Mouse (Mus musculus): ENCODE measurements at regions not wholly inside any gene's neighbourhood (a gene's known extent, or its start where the extent isn't known, plus 50 kb on each side); places are given as distances from the start of the nearest gene placed in this dataset.

DNA sequence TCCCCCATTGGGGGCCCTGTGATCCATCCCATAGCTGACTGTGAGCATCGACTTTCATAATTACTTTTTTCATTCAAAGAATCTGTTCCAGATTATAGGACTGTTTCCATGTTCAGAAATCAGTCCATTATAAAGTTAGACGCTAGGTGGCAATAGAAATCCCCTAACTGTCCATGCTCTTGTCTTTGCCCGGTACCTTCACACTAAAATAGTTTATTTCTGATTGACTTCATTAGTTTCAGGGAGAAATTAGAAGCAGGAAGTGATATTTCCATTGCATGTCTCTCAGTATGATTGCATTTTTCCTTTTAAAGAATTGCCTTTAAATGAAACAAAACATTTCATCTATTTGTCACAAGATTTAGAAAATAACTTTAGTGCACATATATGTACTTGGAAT lies 131.7 kb downstream of the Fbxo8 start:
- Histone ChIP-seq H3K27ac (ENCODE audit: low read length) (no peak overlapping the region), H3K4me2 (ENCODE audit: low read length) (no peak overlapping the region), H3K4me3 (ENCODE audit: low read depth, low read length) (no peak overlapping the region), H3K27me3 (ENCODE audit: control insufficient read depth, insufficient read depth, low read depth, low read length) (no peaks in the 10 kb centered on the region), H3K36me3 (ENCODE audit: control insufficient read depth, insufficient read depth, low read length) (no peaks in the 10 kb centered on the region), H3K9ac (ENCODE audit: low read depth, low read length) (no peak overlapping the region), H3K4me1 (ENCODE audit: control insufficient read depth, insufficient read depth, low read length) (no peaks in the 10 kb centered on the region), H3K9me3 (replicated peaks; ENCODE audit: control insufficient read depth, low read length, poor library complexity, severe bottlenecking) (no peaks in the 10 kb centered on the region)
- WGBS = 19% methylated on average over 3 of the region's 3 CpGs
- no peak for ATAC-seq

DNA sequence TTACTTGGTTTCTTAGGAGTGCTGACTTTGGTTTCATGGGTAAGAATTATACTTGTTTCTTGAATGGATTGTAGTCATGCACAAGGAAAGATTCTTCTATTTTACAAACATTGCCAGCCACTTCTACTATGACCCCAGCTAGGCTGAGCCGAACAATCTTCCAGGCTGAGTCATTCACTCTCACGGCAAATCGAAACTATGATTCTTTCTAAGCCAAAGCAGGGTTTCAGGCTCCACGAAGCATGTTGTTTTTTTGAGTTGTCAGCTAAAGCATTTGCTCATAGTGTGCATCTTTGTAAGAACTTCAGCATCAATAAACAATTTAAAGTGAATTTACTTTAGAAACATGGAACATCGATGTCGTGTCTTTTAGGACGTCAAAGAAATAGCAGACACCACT lies 133.5 kb downstream of the Fbxo8 start:
- no peaks in the 10 kb centered on the region for H3K27me3 ChIP-seq (ENCODE audit: control insufficient read depth, insufficient read depth, low read depth, low read length)
- H3K4me1 ChIP-seq (ENCODE audit: control insufficient read depth, insufficient read depth, low read length) = no peaks in the 10 kb centered on the region
- no peak overlapping the region for H3K4me3 ChIP-seq (ENCODE audit: low read depth, low read length)
- ATAC-seq = no peak
- H3K9me3 ChIP-seq (replicated peaks; ENCODE audit: control insufficient read depth, low read length, poor library complexity, severe bottlenecking) = no peaks in the 10 kb centered on the region
- H3K4me2 ChIP-seq (ENCODE audit: low read length) = no peak overlapping the region
- no peak overlapping the region for H3K9ac ChIP-seq (ENCODE audit: low read depth, low read length)
- WGBS = 90% methylated on average over 7 of the region's 7 CpGs
- H3K36me3 ChIP-seq (ENCODE audit: control insufficient read depth, insufficient read depth, low read length) = no peaks in the 10 kb centered on the region
- no peak overlapping the region for H3K27ac ChIP-seq (ENCODE audit: low read length)

DNA sequence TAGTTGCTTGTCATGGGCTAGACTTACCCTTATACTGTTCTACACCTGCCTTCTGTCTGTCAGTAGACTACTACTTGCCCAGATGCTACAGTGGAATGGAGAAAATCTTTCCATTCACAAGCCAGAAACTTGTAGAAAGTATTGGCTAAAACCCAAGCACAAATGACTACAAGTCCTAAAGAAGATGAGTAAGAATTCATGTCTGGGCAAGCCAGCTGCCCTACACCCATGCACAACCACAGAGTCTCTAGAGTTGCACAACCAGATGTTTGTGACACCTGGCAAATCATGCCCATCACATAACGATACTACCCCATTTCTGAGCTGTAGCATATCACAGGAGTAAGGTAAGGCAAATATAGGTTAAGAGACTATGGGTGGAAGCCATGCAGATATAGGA lies 144.5 kb downstream of the Fbxo8 start:
- no peak overlapping the region for H3K27ac ChIP-seq (ENCODE audit: low read length)
- no peak overlapping the region for H3K4me2 ChIP-seq (ENCODE audit: low read length)
- no peak for ATAC-seq
- H3K36me3 ChIP-seq (ENCODE audit: control insufficient read depth, insufficient read depth, low read length) = no peaks in the 10 kb centered on the region
- WGBS = 88% methylated on average over 1 of the region's 1 CpGs
- no peaks in the 10 kb centered on the region for H3K27me3 ChIP-seq (ENCODE audit: control insufficient read depth, insufficient read depth, low read depth, low read length)
- no peaks in the 10 kb centered on the region for H3K4me1 ChIP-seq (ENCODE audit: control insufficient read depth, insufficient read depth, low read length)
- no peaks in the 10 kb centered on the region for H3K9me3 ChIP-seq (replicated peaks; ENCODE audit: control insufficient read depth, low read length, poor library complexity, severe bottlenecking)
- H3K9ac ChIP-seq (ENCODE audit: low read depth, low read length) = no peak overlapping the region
- H3K4me3 ChIP-seq (ENCODE audit: low read depth, low read length) = no peak overlapping the region

DNA sequence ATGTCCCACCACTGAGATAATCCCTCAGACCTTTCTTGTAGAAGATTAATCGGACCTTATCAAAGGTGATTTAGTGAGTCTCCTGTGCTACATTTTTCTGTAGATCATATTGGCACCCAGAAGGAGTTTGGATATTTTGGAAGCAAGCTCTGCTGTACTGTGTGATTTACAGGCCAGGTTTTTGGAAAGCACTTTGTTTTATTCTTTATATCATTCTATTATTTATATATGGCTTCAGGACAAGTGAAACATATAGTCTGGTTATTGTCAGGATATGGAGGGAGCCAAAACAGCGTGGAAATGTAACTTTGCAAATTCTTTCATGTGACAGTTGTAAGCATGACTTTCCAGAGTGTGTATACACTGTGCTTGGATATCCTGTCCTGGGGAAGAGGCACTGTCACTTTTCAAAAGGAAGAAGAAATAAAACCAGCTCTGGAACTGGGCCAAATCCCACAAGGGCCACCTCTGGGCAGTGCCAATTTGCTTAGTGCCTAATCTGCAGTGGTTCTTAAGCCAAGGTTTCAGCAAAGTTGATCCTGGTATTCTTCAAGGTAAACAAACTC lies 149.8 kb downstream of the Fbxo8 start:
- no peak overlapping the region for H3K27ac ChIP-seq (ENCODE audit: low read length)
- no peak overlapping the region for H3K9ac ChIP-seq (ENCODE audit: low read depth, low read length)
- no peak overlapping the region for H3K4me3 ChIP-seq (ENCODE audit: low read depth, low read length)
- no peak for ATAC-seq
- no peaks in the 10 kb centered on the region for H3K27me3 ChIP-seq (ENCODE audit: control insufficient read depth, insufficient read depth, low read depth, low read length)
- H3K36me3 ChIP-seq (ENCODE audit: control insufficient read depth, insufficient read depth, low read length) = no peaks in the 10 kb centered on the region
- no peak overlapping the region for H3K4me2 ChIP-seq (ENCODE audit: low read length)
- H3K4me1 ChIP-seq (ENCODE audit: control insufficient read depth, insufficient read depth, low read length) = no peaks in the 10 kb centered on the region
- WGBS = 88% methylated on average over 2 of the region's 2 CpGs
- H3K9me3 ChIP-seq (replicated peaks; ENCODE audit: control insufficient read depth, low read length, poor library complexity, severe bottlenecking) = no peaks in the 10 kb centered on the region

DNA sequence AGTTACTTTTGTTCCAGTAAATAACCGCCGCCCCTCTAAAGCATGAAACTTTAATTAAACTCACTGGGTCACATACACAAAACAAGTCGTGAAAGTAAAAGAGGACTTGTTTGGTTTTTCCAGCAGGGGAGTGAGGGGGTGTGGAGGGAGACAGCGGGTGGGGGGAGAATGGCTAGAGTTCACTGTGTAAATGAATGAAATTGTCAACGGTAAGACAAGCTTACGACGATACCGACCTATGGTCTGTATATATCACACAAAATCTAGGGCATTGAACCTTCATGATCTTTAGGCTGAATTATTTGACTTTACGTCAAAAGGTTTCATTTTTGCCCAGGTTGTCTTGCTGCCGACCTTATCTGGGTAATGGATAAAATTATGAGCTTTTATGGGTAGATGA lies 155.5 kb downstream of the Fbxo8 start:
- Histone ChIP-seq H3K4me3 (ENCODE audit: low read depth, low read length) (peak overlapping the region; percentile 14; the same call in 1 of the 2 replicates), H3K4me2 (ENCODE audit: low read length) (peak overlapping the region; percentile 55), H3K27ac (ENCODE audit: low read length) (no peak overlapping the region), H3K9ac (ENCODE audit: low read depth, low read length) (no peak overlapping the region), H3K27me3 (ENCODE audit: control insufficient read depth, insufficient read depth, low read depth, low read length) (no peaks in the 10 kb centered on the region), H3K4me1 (ENCODE audit: control insufficient read depth, insufficient read depth, low read length) (peaks cover 9% of the 10 kb centered on the region), H3K36me3 (ENCODE audit: control insufficient read depth, insufficient read depth, low read length) (no peaks in the 10 kb centered on the region), H3K9me3 (replicated peaks; ENCODE audit: control insufficient read depth, low read length, poor library complexity, severe bottlenecking) (no peaks in the 10 kb centered on the region)
- peak; percentile 30; the same call in 1 of the 2 replicates for ATAC-seq
- 14% methylated on average over 10 of the region's 10 CpGs for WGBS

DNA sequence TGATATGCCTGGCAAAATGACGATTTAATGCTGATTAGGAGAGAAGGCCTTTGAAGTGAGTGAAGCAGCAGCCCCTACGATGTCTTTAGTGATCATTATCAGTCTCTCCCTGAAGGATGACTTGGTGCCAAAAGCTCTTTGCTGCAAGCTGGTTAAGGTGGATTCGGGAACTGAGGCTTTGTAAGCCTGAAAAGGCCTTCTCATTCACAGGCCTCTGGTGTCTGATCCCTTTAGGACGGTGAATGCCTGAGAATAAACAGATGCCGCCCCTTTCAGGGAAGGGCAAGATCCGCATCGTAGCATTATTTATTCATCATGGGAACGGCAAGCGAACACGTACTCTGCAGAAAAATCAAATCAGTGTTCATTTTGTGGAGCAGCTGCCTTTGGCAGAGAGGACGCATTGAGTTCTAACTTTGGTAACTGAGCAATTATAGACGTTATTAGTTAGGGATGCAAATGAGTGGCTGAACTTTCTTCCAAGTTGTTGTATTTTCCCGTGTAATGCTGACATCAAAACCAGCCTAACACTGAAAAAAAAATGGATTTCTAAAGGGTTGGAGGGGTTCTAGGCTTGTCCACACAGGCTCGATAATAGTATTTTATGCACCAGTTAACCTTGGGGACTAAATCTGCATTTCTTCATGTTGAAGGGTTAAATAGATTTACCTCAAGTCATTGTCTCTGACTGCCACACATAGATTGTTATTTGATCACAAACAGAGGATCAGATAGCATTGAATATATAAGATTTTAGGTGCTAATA lies 156.2 kb downstream of the Fbxo8 start:
- H3K27ac ChIP-seq (ENCODE audit: low read length) = no peak overlapping the region
- peak overlapping the region; percentile 53 for H3K9ac ChIP-seq (ENCODE audit: low read depth, low read length)
- peak; percentile 93 for ATAC-seq
- H3K4me2 ChIP-seq (ENCODE audit: low read length) = peak overlapping the region; percentile 55
- peaks cover 9% of the 10 kb centered on the region for H3K4me1 ChIP-seq (ENCODE audit: control insufficient read depth, insufficient read depth, low read length)
- WGBS = 7% methylated on average over 14 of the region's 14 CpGs
- H3K27me3 ChIP-seq (ENCODE audit: control insufficient read depth, insufficient read depth, low read depth, low read length) = no peaks in the 10 kb centered on the region
- H3K4me3 ChIP-seq (ENCODE audit: low read depth, low read length) = peak overlapping the region; percentile 14
- no peaks in the 10 kb centered on the region for H3K9me3 ChIP-seq (replicated peaks; ENCODE audit: control insufficient read depth, low read length, poor library complexity, severe bottlenecking)
- no peaks in the 10 kb centered on the region for H3K36me3 ChIP-seq (ENCODE audit: control insufficient read depth, insufficient read depth, low read length)

DNA sequence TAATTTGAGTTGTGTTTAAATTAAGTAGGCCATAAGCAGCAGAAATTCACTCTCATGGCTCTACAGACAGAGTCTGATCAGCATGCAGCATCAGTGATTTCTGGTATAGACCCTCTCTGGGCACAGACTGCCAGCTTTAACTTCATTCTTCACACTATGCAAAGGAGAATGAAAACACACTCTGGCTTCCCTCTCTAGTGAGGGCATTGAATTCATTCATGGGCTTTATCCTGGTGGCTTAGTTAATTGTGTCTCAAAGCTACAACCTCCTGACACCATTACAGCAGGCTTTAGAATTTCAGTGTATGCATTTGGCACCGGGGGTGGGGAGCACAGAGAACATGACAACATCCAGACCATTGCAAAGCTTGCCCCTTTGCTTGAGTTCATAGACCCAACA lies 169.1 kb downstream of the Fbxo8 start:
- H3K4me3 ChIP-seq (ENCODE audit: low read depth, low read length) = no peak overlapping the region
- no peak overlapping the region for H3K27ac ChIP-seq (ENCODE audit: low read length)
- no peaks in the 10 kb centered on the region for H3K4me1 ChIP-seq (ENCODE audit: control insufficient read depth, insufficient read depth, low read length)
- WGBS = 62% methylated on average over 1 of the region's 1 CpGs
- no peak overlapping the region for H3K4me2 ChIP-seq (ENCODE audit: low read length)
- ATAC-seq = no peak
- H3K9ac ChIP-seq (ENCODE audit: low read depth, low read length) = no peak overlapping the region
- no peaks in the 10 kb centered on the region for H3K36me3 ChIP-seq (ENCODE audit: control insufficient read depth, insufficient read depth, low read length)
- no peaks in the 10 kb centered on the region for H3K9me3 ChIP-seq (replicated peaks; ENCODE audit: control insufficient read depth, low read length, poor library complexity, severe bottlenecking)
- no peaks in the 10 kb centered on the region for H3K27me3 ChIP-seq (ENCODE audit: control insufficient read depth, insufficient read depth, low read depth, low read length)

DNA sequence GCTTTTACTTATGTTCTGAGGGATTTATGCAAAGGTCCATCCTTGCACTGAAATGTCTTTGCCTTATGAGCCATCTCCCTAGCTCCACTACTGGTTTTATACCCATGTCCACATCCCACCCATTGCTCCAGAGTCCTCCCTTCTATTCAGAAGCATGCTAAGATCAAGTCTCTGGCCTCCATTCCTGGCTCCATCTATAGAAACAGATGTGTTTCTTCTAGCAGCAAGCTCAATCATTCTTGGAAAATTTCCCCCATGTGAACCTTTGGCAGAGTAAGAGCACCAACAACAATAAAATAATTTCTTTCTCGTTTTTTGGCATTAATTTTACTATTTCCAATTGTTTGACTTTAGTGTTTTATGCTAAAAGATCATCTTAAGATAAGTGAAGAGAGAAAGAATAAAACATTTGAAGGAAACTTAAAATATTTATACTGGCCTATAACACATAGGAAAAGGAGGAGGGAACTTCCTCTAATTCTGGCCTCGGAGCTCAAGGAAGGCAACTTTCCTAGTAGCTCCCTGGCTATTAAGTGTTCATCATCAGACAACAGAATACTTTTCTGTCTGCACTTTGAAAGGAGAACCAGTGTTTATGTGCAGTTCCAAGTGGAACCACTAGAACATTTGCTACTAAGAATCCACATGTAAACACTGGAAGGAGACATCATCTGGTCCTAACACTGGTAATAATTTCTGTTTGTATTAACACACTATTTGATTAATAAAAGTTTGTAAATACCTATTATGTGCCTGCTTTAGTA lies 171.8 kb downstream of the Fbxo8 start:
- Histone ChIP-seq H3K27ac (ENCODE audit: low read length) (no peak overlapping the region), H3K4me2 (ENCODE audit: low read length) (no peak overlapping the region), H3K27me3 (ENCODE audit: control insufficient read depth, insufficient read depth, low read depth, low read length) (no peaks in the 10 kb centered on the region), H3K4me1 (ENCODE audit: control insufficient read depth, insufficient read depth, low read length) (no peaks in the 10 kb centered on the region), H3K9me3 (replicated peaks; ENCODE audit: control insufficient read depth, low read length, poor library complexity, severe bottlenecking) (no peaks in the 10 kb centered on the region), H3K4me3 (ENCODE audit: low read depth, low read length) (no peak overlapping the region), H3K36me3 (ENCODE audit: control insufficient read depth, insufficient read depth, low read length) (no peaks in the 10 kb centered on the region), H3K9ac (ENCODE audit: low read depth, low read length) (no peak overlapping the region)
- WGBS = 74% methylated on average over 2 of the region's 2 CpGs
- ATAC-seq = no peak

DNA sequence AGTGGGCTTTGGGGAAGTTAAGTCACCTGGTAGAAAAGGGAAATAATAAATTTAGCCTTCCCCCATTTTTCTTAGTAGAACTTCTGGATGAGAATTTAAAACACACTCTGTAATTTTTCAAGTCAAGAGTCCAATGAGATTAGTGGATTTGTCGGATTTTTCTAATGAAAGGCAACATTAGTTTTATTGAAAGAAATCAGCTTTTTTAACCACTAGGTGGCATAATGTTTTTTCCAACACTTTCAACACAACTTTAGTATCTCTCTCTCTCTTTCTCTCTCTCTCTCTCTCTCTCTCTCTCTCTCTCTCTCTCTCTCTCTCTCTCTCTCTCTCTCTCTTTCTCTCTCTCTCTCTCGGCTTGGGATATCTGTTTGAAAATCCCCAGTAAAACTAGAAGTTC lies 173.7 kb downstream of the Fbxo8 start:
- Histone ChIP-seq H3K27ac (ENCODE audit: low read length) (no peak overlapping the region), H3K4me3 (ENCODE audit: low read depth, low read length) (no peak overlapping the region), H3K4me1 (ENCODE audit: control insufficient read depth, insufficient read depth, low read length) (no peaks in the 10 kb centered on the region), H3K9ac (ENCODE audit: low read depth, low read length) (no peak overlapping the region), H3K27me3 (ENCODE audit: control insufficient read depth, insufficient read depth, low read depth, low read length) (no peaks in the 10 kb centered on the region), H3K36me3 (ENCODE audit: control insufficient read depth, insufficient read depth, low read length) (no peaks in the 10 kb centered on the region), H3K4me2 (ENCODE audit: low read length) (no peak overlapping the region), H3K9me3 (replicated peaks; ENCODE audit: control insufficient read depth, low read length, poor library complexity, severe bottlenecking) (no peaks in the 10 kb centered on the region)
- 73% methylated on average over 2 of the region's 2 CpGs for WGBS
- ATAC-seq = no peak
